In the genomic region with DNA sequence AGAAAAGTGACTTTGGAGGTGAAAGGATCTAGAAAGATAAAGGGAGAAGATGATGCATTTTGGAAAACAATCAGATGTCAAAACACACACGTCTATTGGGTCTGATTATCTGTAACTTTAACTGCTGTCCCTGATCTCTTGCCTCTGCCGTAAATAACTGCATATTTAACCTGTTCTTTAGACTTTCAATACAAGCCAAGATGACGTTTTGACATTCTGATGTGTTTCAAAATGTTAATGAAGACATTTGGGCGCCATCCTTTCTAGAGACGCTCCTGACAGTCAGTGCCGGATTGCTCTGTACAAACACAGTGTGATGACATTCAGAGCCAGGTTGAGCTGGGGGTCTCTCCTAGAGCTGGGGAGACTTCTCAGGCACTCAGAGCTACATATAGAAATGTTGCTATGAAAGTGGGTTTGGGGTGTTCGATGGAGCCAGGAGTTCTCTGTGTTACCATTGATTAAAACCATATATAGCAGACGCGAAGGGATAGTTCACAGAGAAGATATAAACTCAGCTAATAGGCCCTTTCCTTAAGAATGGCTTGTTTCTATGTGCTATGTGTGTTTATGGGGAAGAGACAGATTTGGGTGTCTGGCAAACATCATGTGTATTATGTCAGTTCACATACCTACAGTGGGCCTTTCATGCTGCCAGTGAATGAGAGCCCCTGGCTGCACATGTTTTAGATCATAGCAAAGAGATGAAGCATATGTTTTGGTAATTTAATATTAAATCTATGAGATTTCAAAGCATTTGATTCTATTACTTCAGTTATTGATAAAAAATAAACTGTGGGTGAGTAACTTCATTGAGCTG, we compare ENCODE assay signal across 8 mouse cellular contexts.
DNase-seq lines count a peak whose midpoint lies in the region; ATAC-seq lines count a peak whose summit lies in the region.

No protein-coding gene starts in this region.

- peak overlapping the region; percentile 82 for H3K9ac ChIP-seq in kidney, embryonic 16.5 days (replicated peaks; ENCODE audit: low read length)
- peak overlapping the region; percentile 69 for H3K9ac ChIP-seq in embryonic facial prominence, embryonic 12.5 days
- peak overlapping the region; percentile 59 for H3K9ac ChIP-seq in intestine, embryonic 14.5 days (ENCODE audit: low read length)

- no peaks in the 10 kb centered on the region for H3K9me3 ChIP-seq in kidney, embryonic 16.5 days (ENCODE audit: low read length)
- no peaks in the 10 kb centered on the region for H3K9me3 ChIP-seq in embryonic facial prominence, embryonic 12.5 days
- H3K9me3 ChIP-seq in intestine, embryonic 14.5 days (ENCODE audit: control insufficient read depth, low read length) = no peaks in the 10 kb centered on the region

- H3K27ac ChIP-seq in kidney, embryonic 16.5 days (ENCODE audit: low read length) = peak overlapping the region; percentile 89; the same call in 1 of the 2 replicates
- no peak overlapping the region for H3K27ac ChIP-seq in embryonic facial prominence, embryonic 12.5 days
- H3K27ac ChIP-seq in intestine, embryonic 14.5 days (ENCODE audit: low read depth) = peak overlapping the region; percentile 88

- H3K4me2 ChIP-seq in kidney, embryonic 16.5 days (replicated peaks; ENCODE audit: low read depth, low read length) = peak overlapping the region; percentile 91
- H3K4me2 ChIP-seq in embryonic facial prominence, embryonic 12.5 days (replicated peaks) = peak overlapping the region; percentile 80
- H3K4me2 ChIP-seq in intestine, embryonic 14.5 days (ENCODE audit: low read length) = peak overlapping the region; percentile 90

- peaks cover 50% of the 10 kb centered on the region for H3K4me1 ChIP-seq in kidney, embryonic 16.5 days (ENCODE audit: insufficient read depth, low read length)
- peaks cover 32% of the 10 kb centered on the region for H3K4me1 ChIP-seq in embryonic facial prominence, embryonic 12.5 days
- H3K4me1 ChIP-seq in intestine, embryonic 14.5 days (replicated peaks; ENCODE audit: control insufficient read depth, insufficient read depth, low read length) = peaks cover 43% of the 10 kb centered on the region

- no peaks in the 10 kb centered on the region for H3K36me3 ChIP-seq in kidney, embryonic 16.5 days (ENCODE audit: insufficient read depth, low read length)
- H3K36me3 ChIP-seq in embryonic facial prominence, embryonic 12.5 days = no peaks in the 10 kb centered on the region
- H3K36me3 ChIP-seq in intestine, embryonic 14.5 days (ENCODE audit: control insufficient read depth, insufficient read depth, low read length) = 0 out of 2 replicates have a peak, but pooled peaks cover 2% of the 10 kb centered on the region

- DNase-seq in kidney, postnatal 10 days = no peak
- DNase-seq in intestine, embryonic 14.5 days (ENCODE audit: low spot score) = no peak
- peak; percentile 74 for DNase-seq in naive thymus-derived CD4-positive, alpha-beta T cell, adult 2 months (ENCODE audit: low read depth)
- no peak for DNase-seq in cerebellum, adult 18-20 months
- no peak for DNase-seq in frontal cortex, adult 2 months (ENCODE audit: extremely low spot score in 1 of 2, low spot score in 1 of 2)

- peak overlapping the region; percentile 66 for H3K4me3 ChIP-seq in kidney, embryonic 16.5 days (ENCODE audit: low read length)
- H3K4me3 ChIP-seq in embryonic facial prominence, embryonic 12.5 days = peak overlapping the region; percentile 59
- H3K4me3 ChIP-seq in intestine, embryonic 14.5 days (ENCODE audit: low read depth, low read length) = peak overlapping the region; percentile 66

- no peaks in the 10 kb centered on the region for H3K27me3 ChIP-seq in kidney, embryonic 16.5 days (ENCODE audit: insufficient read depth, low read length)
- H3K27me3 ChIP-seq in embryonic facial prominence, embryonic 12.5 days = no peaks in the 10 kb centered on the region; the same call in 1 of the 2 replicates
- 0 out of 2 replicates have a peak, but pooled peaks cover 2% of the 10 kb centered on the region for H3K27me3 ChIP-seq in intestine, embryonic 14.5 days (replicated peaks; ENCODE audit: control insufficient read depth, insufficient read depth, low read length)

- 42% methylated on average over 9 of the region's 9 CpGs for WGBS in kidney, embryonic 16.5 days
- WGBS in embryonic facial prominence, embryonic 12.5 days = 25% methylated on average over 9 of the region's 9 CpGs
- WGBS in intestine, embryonic 14.5 days = 16% methylated on average over 9 of the region's 9 CpGs

- ATAC-seq in kidney, embryonic 16.5 days (ENCODE audit: low FRiP score, low TSS enrichment) = no peak
- ATAC-seq in embryonic facial prominence, embryonic 12.5 days (ENCODE audit: insufficient number of reproducible peaks, insufficient read depth, low FRiP score, low TSS enrichment) = no peak
- ATAC-seq in intestine, embryonic 14.5 days (replicated peaks; ENCODE audit: low FRiP score, low TSS enrichment, low read depth) = no peak
- no peak for ATAC-seq in inflammation-experienced regulatory T-cells, adult 6 months
